ENCODE assay signal across 10 mouse cellular contexts in the genomic region with DNA sequence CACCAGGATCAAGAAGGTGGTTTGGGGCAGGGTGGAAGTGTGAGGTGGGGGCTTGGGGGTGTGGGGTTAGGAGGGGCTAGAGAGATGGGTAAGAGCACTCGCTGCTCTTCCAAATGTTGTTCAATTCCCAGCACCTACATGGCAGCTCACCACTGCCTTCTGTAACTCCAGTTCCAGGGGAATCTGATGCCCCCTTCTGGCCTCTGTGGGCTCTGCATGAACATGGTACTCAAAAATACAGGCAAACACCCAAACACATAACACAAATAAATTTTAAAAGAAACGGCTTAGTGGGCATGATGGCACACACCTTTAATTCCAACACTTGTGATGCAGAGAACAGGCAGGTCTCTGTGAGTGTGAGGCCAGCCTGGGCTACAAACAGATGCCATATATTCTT. TPM values are rescaled to one million over a fixed set of nuclear protein-coding genes. Genes with fewer than 3 reads are reported as not detected.
DNase-seq lines count a peak whose midpoint lies in the region; ATAC-seq lines count a peak whose summit lies in the region.
"Had no signal": no experiment of that assay in that cellular context is flagged by ENCODE, and none has a peak within 500 bp of the region (broad histone marks: within the 10 kb centered on the region; RNA-seq: fewer than 3 reads in every experiment).

No protein-coding gene starts in this region.

- no peaks in the 10 kb centered on the region for H3K27me3 ChIP-seq in forebrain, embryonic 11.5 days (ENCODE audit: control insufficient read depth, insufficient read depth, low read length)
- no peaks in the 10 kb centered on the region for H3K27me3 ChIP-seq in forebrain, embryonic 16.5 days (replicated peaks; ENCODE audit: control insufficient read depth, insufficient read depth, low read length)
- no peaks in the 10 kb centered on the region for H3K27me3 ChIP-seq in midbrain, embryonic 11.5 days (ENCODE audit: control insufficient read depth, insufficient read depth, low read length)
- H3K27me3 ChIP-seq in midbrain, embryonic 16.5 days (ENCODE audit: control insufficient read depth, insufficient read depth, low read depth, low read length), result no peaks in the 10 kb centered on the region
- H3K27me3 ChIP-seq in embryonic facial prominence, embryonic 10.5 days (replicated peaks; ENCODE audit: low read depth, poor library complexity, severe bottlenecking), result no peaks in the 10 kb centered on the region

- H3K27ac ChIP-seq in forebrain, embryonic 11.5 days (ENCODE audit: low read depth, low read length), result no peak overlapping the region
- no peak overlapping the region for H3K27ac ChIP-seq in forebrain, embryonic 16.5 days (ENCODE audit: low read length)
- H3K27ac ChIP-seq in midbrain, embryonic 11.5 days (ENCODE audit: low read depth, low read length), result no peak overlapping the region
- no peak overlapping the region for H3K27ac ChIP-seq in midbrain, embryonic 16.5 days (ENCODE audit: low read length)
- no peak overlapping the region for H3K27ac ChIP-seq in embryonic facial prominence, embryonic 10.5 days (replicated peaks)

- 46% methylated on average over 2 of the region's 2 CpGs for WGBS in forebrain, embryonic 11.5 days
- WGBS in forebrain, embryonic 16.5 days, result 53% methylated on average over 2 of the region's 2 CpGs
- 60% methylated on average over 2 of the region's 2 CpGs for WGBS in midbrain, embryonic 11.5 days
- WGBS in midbrain, embryonic 16.5 days, result 48% methylated on average over 2 of the region's 2 CpGs
- WGBS in embryonic facial prominence, embryonic 10.5 days, result 62% methylated on average over 2 of the region's 2 CpGs

- no peaks in the 10 kb centered on the region for H3K9me3 ChIP-seq in forebrain, embryonic 11.5 days (ENCODE audit: control insufficient read depth, low read length)
- no peaks in the 10 kb centered on the region for H3K9me3 ChIP-seq in forebrain, embryonic 16.5 days (ENCODE audit: control insufficient read depth, low read length)
- no peaks in the 10 kb centered on the region for H3K9me3 ChIP-seq in midbrain, embryonic 11.5 days (ENCODE audit: control insufficient read depth, low read length)
- no peaks in the 10 kb centered on the region for H3K9me3 ChIP-seq in midbrain, embryonic 16.5 days (replicated peaks; ENCODE audit: control insufficient read depth, low read length, poor library complexity, severe bottlenecking)
- H3K9me3 ChIP-seq in embryonic facial prominence, embryonic 10.5 days, result no peaks in the 10 kb centered on the region

- DNase-seq in forebrain, embryonic 11.5 days (ENCODE audit: low spot score), result peak; percentile 69
- peak; percentile 91 for DNase-seq in midbrain, embryonic 11.5 days (ENCODE audit: low spot score, missing footprints)
- DNase-seq in embryonic facial prominence, embryonic 10.5 days (ENCODE audit: low spot score), result peak; percentile 47
- peak; percentile 37 for DNase-seq in thymus, postnatal 25 days
- DNase-seq in urinary bladder, postnatal 25 days (ENCODE audit: low spot score), result no peak
- DNase-seq in layer of hippocampus, postnatal 25 days (ENCODE audit: extremely low spot score in 1 of 2, low spot score in 1 of 2), result no peak

- H3K4me1 ChIP-seq in forebrain, embryonic 11.5 days (replicated peaks; ENCODE audit: control insufficient read depth, insufficient read depth, low read length), result peaks cover 2% of the 10 kb centered on the region; the same call in 1 of the 2 replicates
- H3K4me1 ChIP-seq in forebrain, embryonic 16.5 days (replicated peaks; ENCODE audit: control insufficient read depth, insufficient read depth, low read length), result peaks cover 8% of the 10 kb centered on the region
- H3K4me1 ChIP-seq in midbrain, embryonic 11.5 days (ENCODE audit: control insufficient read depth, insufficient read depth, low read length), result no peaks in the 10 kb centered on the region
- H3K4me1 ChIP-seq in midbrain, embryonic 16.5 days (ENCODE audit: control insufficient read depth, insufficient read depth, low read length), result peaks cover 4% of the 10 kb centered on the region
- H3K4me1 ChIP-seq in embryonic facial prominence, embryonic 10.5 days, result peaks cover 14% of the 10 kb centered on the region

- no peak overlapping the region for H3K4me3 ChIP-seq in forebrain, embryonic 11.5 days (ENCODE audit: low read depth, low read length)
- H3K4me3 ChIP-seq in forebrain, embryonic 16.5 days (replicated peaks; ENCODE audit: low read length), result no peak overlapping the region
- no peak overlapping the region for H3K4me3 ChIP-seq in midbrain, embryonic 11.5 days (ENCODE audit: low read depth, low read length)
- no peak overlapping the region for H3K4me3 ChIP-seq in midbrain, embryonic 16.5 days (ENCODE audit: low read depth, low read length)
- no peak overlapping the region for H3K4me3 ChIP-seq in embryonic facial prominence, embryonic 10.5 days

- ATAC-seq in forebrain, embryonic 11.5 days (replicated peaks; ENCODE audit: low FRiP score), result no peak
- ATAC-seq in forebrain, embryonic 16.5 days, result no peak
- no peak for ATAC-seq in midbrain, embryonic 11.5 days (ENCODE audit: low FRiP score)
- ATAC-seq in midbrain, embryonic 16.5 days, result no peak

- no peaks in the 10 kb centered on the region for H3K36me3 ChIP-seq in forebrain, embryonic 11.5 days (ENCODE audit: control insufficient read depth, insufficient read depth, low read length)
- no peaks in the 10 kb centered on the region for H3K36me3 ChIP-seq in forebrain, embryonic 16.5 days (ENCODE audit: control insufficient read depth, insufficient read depth)
- no peaks in the 10 kb centered on the region for H3K36me3 ChIP-seq in midbrain, embryonic 11.5 days (ENCODE audit: control insufficient read depth, insufficient read depth, low read length)
- H3K36me3 ChIP-seq in midbrain, embryonic 16.5 days (ENCODE audit: control insufficient read depth, insufficient read depth, low read length), result no peaks in the 10 kb centered on the region
- H3K36me3 ChIP-seq in embryonic facial prominence, embryonic 10.5 days (replicated peaks), result no peaks in the 10 kb centered on the region

- H3K4me2 ChIP-seq in forebrain, embryonic 11.5 days (ENCODE audit: low read depth, low read length, severe bottlenecking), result no peak overlapping the region
- no peak overlapping the region for H3K4me2 ChIP-seq in forebrain, embryonic 16.5 days (ENCODE audit: low read length)
- H3K4me2 ChIP-seq in midbrain, embryonic 11.5 days, result no peak overlapping the region
- H3K4me2 ChIP-seq in midbrain, embryonic 16.5 days (ENCODE audit: low read length), result no peak overlapping the region

- H3K9ac ChIP-seq in forebrain, embryonic 11.5 days (ENCODE audit: low read length), result no peak overlapping the region
- H3K9ac ChIP-seq in forebrain, embryonic 16.5 days (replicated peaks; ENCODE audit: low read depth, low read length), result no peak overlapping the region
- H3K9ac ChIP-seq in midbrain, embryonic 11.5 days (ENCODE audit: low read length), result no peak overlapping the region
- no peak overlapping the region for H3K9ac ChIP-seq in midbrain, embryonic 16.5 days (ENCODE audit: low read depth, low read length)

RNA-seq across cellular contexts. Expression of a gene that starts 3.8 kb away (rescaled TPM):
- 1.6 and 1.9 TPM in 2 replicates for polyA plus RNA-seq in forebrain, embryonic 11.5 days (2014; fragmentation: Nextera tagmentation; extraction: Ambion mirVana)
- polyA plus RNA-seq in forebrain, embryonic 16.5 days (2015; fragmentation: Nextera tagmentation; extraction: Ambion mirVana), result 1.7 and 1.8 TPM in 2 replicates
- 2.2 and 2.6 TPM in 2 replicates for polyA plus RNA-seq in midbrain, embryonic 11.5 days (2014; fragmentation: Nextera tagmentation; extraction: Ambion mirVana)
- polyA plus RNA-seq in midbrain, embryonic 16.5 days (2015; fragmentation: Nextera tagmentation; extraction: Ambion mirVana), result 2.6 and 2.8 TPM in 2 replicates
- polyA plus RNA-seq in embryonic facial prominence, embryonic 10.5 days (2016; fragmentation: Nextera tagmentation; extraction: Ambion mirVana), result 1.7 and 2.0 TPM in 2 replicates
- total RNA-seq in layer of hippocampus, postnatal 25 days (2021), result 1 to 10 TPM; 2.0 to 2.5 TPM

RNA-seq across cellular contexts. Expression of a gene that starts 3.9 kb away (rescaled TPM):
- 0.15 TPM in 1 of 2 replicates, not detected in the other for polyA plus RNA-seq in forebrain, embryonic 11.5 days (2014; fragmentation: Nextera tagmentation; extraction: Ambion mirVana)
- not detected in 2 replicates for polyA plus RNA-seq in forebrain, embryonic 16.5 days (2015; fragmentation: Nextera tagmentation; extraction: Ambion mirVana)
- polyA plus RNA-seq in midbrain, embryonic 11.5 days (2014; fragmentation: Nextera tagmentation; extraction: Ambion mirVana), result not detected in 2 replicates
- not detected in 2 replicates for polyA plus RNA-seq in midbrain, embryonic 16.5 days (2015; fragmentation: Nextera tagmentation; extraction: Ambion mirVana)
- polyA plus RNA-seq in embryonic facial prominence, embryonic 10.5 days (2016; fragmentation: Nextera tagmentation; extraction: Ambion mirVana), result not detected in 2 replicates
- under 1 TPM in 1 of 2 experiments, not detected in 1; 0.25 TPM for total RNA-seq in layer of hippocampus, postnatal 25 days (2021)
- polyA plus RNA-seq: large intestine, adult 2 months; neural tube, embryonic 14.5 days had no signal

RNA-seq across cellular contexts. Expression of a gene that starts 29.3 kb away (rescaled TPM):
- polyA plus RNA-seq in forebrain, embryonic 11.5 days (2014; fragmentation: Nextera tagmentation; extraction: Ambion mirVana), result 13.0 and 13.2 TPM in 2 replicates
- 14.3 and 15.1 TPM in 2 replicates for polyA plus RNA-seq in forebrain, embryonic 16.5 days (2015; fragmentation: Nextera tagmentation; extraction: Ambion mirVana)
- polyA plus RNA-seq in midbrain, embryonic 11.5 days (2014; fragmentation: Nextera tagmentation; extraction: Ambion mirVana), result 10.1 and 10.8 TPM in 2 replicates
- 13.5 and 14.2 TPM in 2 replicates for polyA plus RNA-seq in midbrain, embryonic 16.5 days (2015; fragmentation: Nextera tagmentation; extraction: Ambion mirVana)
- polyA plus RNA-seq in embryonic facial prominence, embryonic 10.5 days (2016; fragmentation: Nextera tagmentation; extraction: Ambion mirVana), result 6.5 and 7.3 TPM in 2 replicates
- 10 to 100 TPM; 25.6 to 28.4 TPM for total RNA-seq in layer of hippocampus, postnatal 25 days (2021)

RNA-seq across cellular contexts. Expression of a gene that starts 30.4 kb away (rescaled TPM):
- polyA plus RNA-seq in forebrain, embryonic 11.5 days (2014; fragmentation: Nextera tagmentation; extraction: Ambion mirVana), result 17.6 and 18.7 TPM in 2 replicates
- 19.1 and 22.4 TPM in 2 replicates for polyA plus RNA-seq in forebrain, embryonic 16.5 days (2015; fragmentation: Nextera tagmentation; extraction: Ambion mirVana)
- 22.4 and 22.9 TPM in 2 replicates for polyA plus RNA-seq in midbrain, embryonic 11.5 days (2014; fragmentation: Nextera tagmentation; extraction: Ambion mirVana)
- polyA plus RNA-seq in midbrain, embryonic 16.5 days (2015; fragmentation: Nextera tagmentation; extraction: Ambion mirVana), result 24.2 and 24.9 TPM in 2 replicates
- 15.1 and 16.1 TPM in 2 replicates for polyA plus RNA-seq in embryonic facial prominence, embryonic 10.5 days (2016; fragmentation: Nextera tagmentation; extraction: Ambion mirVana)
- total RNA-seq in layer of hippocampus, postnatal 25 days (2021), result 10 to 100 TPM in 1 of 2 experiments, 1 to 10 TPM in 1; 9.9 to 11.1 TPM

RNA-seq across cellular contexts. Expression of a gene that starts 30.5 kb away (rescaled TPM):
- polyA plus RNA-seq in forebrain, embryonic 11.5 days (2014; fragmentation: Nextera tagmentation; extraction: Ambion mirVana), result 19.6 and 20.4 TPM in 2 replicates
- 56.7 and 58.2 TPM in 2 replicates for polyA plus RNA-seq in forebrain, embryonic 16.5 days (2015; fragmentation: Nextera tagmentation; extraction: Ambion mirVana)
- polyA plus RNA-seq in midbrain, embryonic 11.5 days (2014; fragmentation: Nextera tagmentation; extraction: Ambion mirVana), result 24.9 and 26.9 TPM in 2 replicates
- 51.8 and 52.3 TPM in 2 replicates for polyA plus RNA-seq in midbrain, embryonic 16.5 days (2015; fragmentation: Nextera tagmentation; extraction: Ambion mirVana)
- polyA plus RNA-seq in embryonic facial prominence, embryonic 10.5 days (2016; fragmentation: Nextera tagmentation; extraction: Ambion mirVana), result 14.1 and 17.1 TPM in 2 replicates
- total RNA-seq in layer of hippocampus, postnatal 25 days (2021), result 100 to 1,000 TPM; 134 to 158 TPM

Comparison
In these comparisons a context has a peak if more than half of its experiments do, and no peak if none do; other contexts are left out.
1. DNase-seq: peak in forebrain, embryonic 11.5 days (single experiment), midbrain, embryonic 11.5 days (single experiment), embryonic facial prominence, embryonic 10.5 days (single experiment) and thymus, postnatal 25 days (single experiment); none in urinary bladder, postnatal 25 days (single experiment) and layer of hippocampus, postnatal 25 days (0 of 2).